Mouse (Mus musculus): Measurements from ENCODE around the gene Rep15. TPM values are rescaled to one million over a fixed set of nuclear protein-coding genes. Genes with fewer than 3 reads are reported as not detected.
A peak's percentile ranks its signal among the peaks of the same experiment; 100 is the strongest.

The Rep15 gene
- total RNA-seq, 2 experiments from 2014 or later: 1.3 TPM; not detected in 1

- no peak for ATAC-seq (replicated peaks; ENCODE audit: poor library complexity, severe bottlenecking)
Observed at GRCm38 (mm10) chr6:147028396-147028795, 4.0 kb upstream of the Rep15 start.

- no peak for ATAC-seq (replicated peaks; ENCODE audit: poor library complexity, severe bottlenecking)
Observed at GRCm38 (mm10) chr6:147029591-147029990, 2.8 kb upstream of the Rep15 start.

GRCm38 (mm10) chr6:147030096-147030885, 2.1 kb upstream of the Rep15 start:
- no peak for ATAC-seq (replicated peaks; ENCODE audit: poor library complexity, severe bottlenecking)

GRCm38 (mm10) chr6:147042291-147043290, 10.2 kb downstream of the Rep15 start, which contains the start of gene Mrps35:
Mrps35 (plus strand) TSS chr6:147042764.
- ATAC-seq (replicated peaks; ENCODE audit: poor library complexity, severe bottlenecking): peak; percentile 98

GRCm38 (mm10) chr6:147043633-147044032, 11.2 kb downstream of the Rep15 start:
- peak; percentile 52 for ATAC-seq (replicated peaks; ENCODE audit: poor library complexity, severe bottlenecking)

- ATAC-seq (replicated peaks; ENCODE audit: poor library complexity, severe bottlenecking): no peak
Observed at GRCm38 (mm10) chr6:147049239-147049805, 16.9 kb downstream of the Rep15 start.

- ATAC-seq (replicated peaks; ENCODE audit: poor library complexity, severe bottlenecking): peak; percentile 91
Observed at GRCm38 (mm10) chr6:147051666-147052065, 19.3 kb downstream of the Rep15 start.

GRCm38 (mm10) chr6:147052440-147052839, 20.1 kb downstream of the Rep15 start:
- peak; percentile 24 for ATAC-seq (replicated peaks; ENCODE audit: poor library complexity, severe bottlenecking)

- no peak for ATAC-seq (replicated peaks; ENCODE audit: poor library complexity, severe bottlenecking)
Observed at GRCm38 (mm10) chr6:147053785-147054646, 21.6 kb downstream of the Rep15 start.

GRCm38 (mm10) chr6:147055374-147055977, 23.1 kb downstream of the Rep15 start:
- ATAC-seq (replicated peaks; ENCODE audit: poor library complexity, severe bottlenecking): no peak

- ATAC-seq (replicated peaks; ENCODE audit: poor library complexity, severe bottlenecking): no peak
Observed at GRCm38 (mm10) chr6:147059326-147059725, 26.9 kb downstream of the Rep15 start.

GRCm38 (mm10) chr6:147061630-147062029, 29.2 kb downstream of the Rep15 start:
- ATAC-seq (replicated peaks; ENCODE audit: poor library complexity, severe bottlenecking): no peak

GRCm38 (mm10) chr6:147062034-147062433, 29.6 kb downstream of the Rep15 start:
- no peak for ATAC-seq (replicated peaks; ENCODE audit: poor library complexity, severe bottlenecking)

- ATAC-seq (replicated peaks; ENCODE audit: poor library complexity, severe bottlenecking): no peak
Observed at GRCm38 (mm10) chr6:147062694-147063093, 30.3 kb downstream of the Rep15 start.

- ATAC-seq (replicated peaks; ENCODE audit: poor library complexity, severe bottlenecking): no peak
Observed at GRCm38 (mm10) chr6:147064226-147064943, 32.0 kb downstream of the Rep15 start.

GRCm38 (mm10) chr6:147064944-147065261, 32.5 kb downstream of the Rep15 start:
- no peak for ATAC-seq (replicated peaks; ENCODE audit: poor library complexity, severe bottlenecking)

- no peak for ATAC-seq (replicated peaks; ENCODE audit: poor library complexity, severe bottlenecking)
Observed at GRCm38 (mm10) chr6:147075808-147076387, 43.5 kb downstream of the Rep15 start.

GRCm38 (mm10) chr6:147076878-147077277, 44.5 kb downstream of the Rep15 start:
- ATAC-seq (replicated peaks; ENCODE audit: poor library complexity, severe bottlenecking): no peak

All from granulocyte monocyte progenitor cell, adult 5-6 weeks (primary cell).